Mouse (Mus musculus): ENCODE data around the gene Col4a3bp. TPM values are rescaled to one million over a fixed set of nuclear protein-coding genes. Genes with fewer than 3 reads are reported as not detected.

Gene Col4a3bp
- polyA plus RNA-seq, 1 experiment from 2014 or later = 9.7 TPM

- ATAC-seq (ENCODE audit: insufficient number of reproducible peaks, low FRiP score) = no peak
- Histone ChIP-seq H3K9me3 (replicated peaks) (no peaks in the 10 kb centered on the region), H3K4me1 (replicated peaks) (peaks cover 18% of the 10 kb centered on the region), H3K36me3 (no peaks in the 10 kb centered on the region), H3K9ac (no peak overlapping the region), H3K4me3 (no peak overlapping the region), H3K27ac (ENCODE audit: poor library complexity, severe bottlenecking) (no peak overlapping the region), H3K4me2 (no peak overlapping the region), H3K27me3 (replicated peaks) (no peaks in the 10 kb centered on the region)
- WGBS = 69% methylated on average over 6 of the region's 6 CpGs
Measured at GRCm38 (mm10) chr13:96672276-96672675, 129.9 kb downstream of the Col4a3bp start.

- ATAC-seq (ENCODE audit: insufficient number of reproducible peaks, low FRiP score) = no peak
- WGBS = 83% methylated on average over 7 of the region's 7 CpGs
Measured at GRCm38 (mm10) chr13:96673817-96674216, 131.4 kb downstream of the Col4a3bp start.

GRCm38 (mm10) chr13:96675756-96676155 is 133.3 kb downstream of the Col4a3bp start:
- Histone ChIP-seq H3K4me2 (no peak overlapping the region), H3K36me3 (no peaks in the 10 kb centered on the region), H3K9me3 (replicated peaks) (peaks cover 2% of the 10 kb centered on the region; the same call in 1 of the 2 replicates), H3K27ac (ENCODE audit: poor library complexity, severe bottlenecking) (no peak overlapping the region), H3K4me3 (no peak overlapping the region), H3K9ac (no peak overlapping the region), H3K4me1 (replicated peaks) (peaks cover 4% of the 10 kb centered on the region), H3K27me3 (replicated peaks) (no peaks in the 10 kb centered on the region)
- no peak for ATAC-seq (ENCODE audit: insufficient number of reproducible peaks, low FRiP score)
- 65% methylated on average over 6 of the region's 6 CpGs for WGBS

More at GRCm38 (mm10) chr13:96673817-96674216, 131.4 kb downstream of the Col4a3bp start:
- Histone ChIP-seq H3K36me3 (no peaks in the 10 kb centered on the region), H3K9me3 (replicated peaks) (no peaks in the 10 kb centered on the region), H3K4me1 (replicated peaks) (peaks cover 11% of the 10 kb centered on the region), H3K4me2 (no peak overlapping the region), H3K27ac (ENCODE audit: poor library complexity, severe bottlenecking) (no peak overlapping the region), H3K27me3 (replicated peaks) (no peaks in the 10 kb centered on the region), H3K9ac (no peak overlapping the region), H3K4me3 (no peak overlapping the region)

DNA sequence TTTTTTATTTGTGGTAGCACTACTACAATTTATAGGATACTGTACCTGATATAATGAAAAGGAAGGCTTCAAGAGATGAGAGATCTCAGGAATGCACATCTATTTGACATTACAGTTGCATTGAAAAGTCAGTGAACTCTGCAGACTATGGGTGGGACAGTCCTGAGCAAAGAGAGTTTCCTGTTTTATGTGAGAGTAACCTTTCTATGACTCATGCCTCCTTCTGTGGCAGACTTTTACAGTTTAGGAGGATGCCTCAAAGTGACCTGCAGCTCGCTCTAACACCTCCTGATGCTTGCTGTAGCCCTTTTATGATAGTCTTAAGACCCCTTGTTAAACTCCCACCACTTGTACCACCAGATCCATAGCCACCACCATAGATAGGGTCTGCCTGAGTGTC is 134.7 kb downstream of the Col4a3bp start:
- Histone ChIP-seq H3K4me3 (no peak overlapping the region), H3K27ac (ENCODE audit: poor library complexity, severe bottlenecking) (no peak overlapping the region), H3K27me3 (replicated peaks) (no peaks in the 10 kb centered on the region), H3K9ac (no peak overlapping the region), H3K4me1 (replicated peaks) (no peaks in the 10 kb centered on the region), H3K4me2 (no peak overlapping the region), H3K36me3 (no peaks in the 10 kb centered on the region), H3K9me3 (replicated peaks) (peaks cover 2% of the 10 kb centered on the region; the same call in 1 of the 2 replicates)
- ATAC-seq (ENCODE audit: insufficient number of reproducible peaks, low FRiP score) = no peak
- 62% methylated on average over 1 of the region's 1 CpGs for WGBS

DNA sequence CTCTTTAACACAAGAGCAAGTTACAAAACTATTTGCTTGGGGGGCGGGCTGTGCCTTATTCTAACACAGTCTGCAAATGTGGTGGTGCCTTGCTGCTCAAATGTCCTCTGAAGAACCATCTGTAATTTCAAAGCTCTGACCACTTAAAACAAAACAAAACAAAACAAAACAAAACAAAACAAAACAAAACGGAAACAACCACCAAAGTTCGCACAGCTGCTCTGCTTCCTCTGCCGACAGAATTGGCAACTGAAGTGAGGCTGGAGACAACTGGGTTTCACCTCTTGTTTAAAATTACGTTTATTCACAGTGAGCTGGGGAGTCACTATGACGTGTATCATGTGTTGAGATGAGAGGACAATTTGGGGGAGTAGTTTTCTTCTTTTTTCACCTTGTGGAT is 136.2 kb downstream of the Col4a3bp start:
- H3K9me3 ChIP-seq (replicated peaks) = peaks cover 2% of the 10 kb centered on the region; the same call in 1 of the 2 replicates
- no peak overlapping the region for H3K4me3 ChIP-seq
- no peaks in the 10 kb centered on the region for H3K27me3 ChIP-seq (replicated peaks)
- ATAC-seq (ENCODE audit: insufficient number of reproducible peaks, low FRiP score) = no peak
- H3K36me3 ChIP-seq = no peaks in the 10 kb centered on the region
- H3K27ac ChIP-seq (ENCODE audit: poor library complexity, severe bottlenecking) = no peak overlapping the region
- H3K4me1 ChIP-seq (replicated peaks) = no peaks in the 10 kb centered on the region
- H3K4me2 ChIP-seq = no peak overlapping the region
- no peak overlapping the region for H3K9ac ChIP-seq
- 73% methylated on average over 6 of the region's 6 CpGs for WGBS

DNA sequence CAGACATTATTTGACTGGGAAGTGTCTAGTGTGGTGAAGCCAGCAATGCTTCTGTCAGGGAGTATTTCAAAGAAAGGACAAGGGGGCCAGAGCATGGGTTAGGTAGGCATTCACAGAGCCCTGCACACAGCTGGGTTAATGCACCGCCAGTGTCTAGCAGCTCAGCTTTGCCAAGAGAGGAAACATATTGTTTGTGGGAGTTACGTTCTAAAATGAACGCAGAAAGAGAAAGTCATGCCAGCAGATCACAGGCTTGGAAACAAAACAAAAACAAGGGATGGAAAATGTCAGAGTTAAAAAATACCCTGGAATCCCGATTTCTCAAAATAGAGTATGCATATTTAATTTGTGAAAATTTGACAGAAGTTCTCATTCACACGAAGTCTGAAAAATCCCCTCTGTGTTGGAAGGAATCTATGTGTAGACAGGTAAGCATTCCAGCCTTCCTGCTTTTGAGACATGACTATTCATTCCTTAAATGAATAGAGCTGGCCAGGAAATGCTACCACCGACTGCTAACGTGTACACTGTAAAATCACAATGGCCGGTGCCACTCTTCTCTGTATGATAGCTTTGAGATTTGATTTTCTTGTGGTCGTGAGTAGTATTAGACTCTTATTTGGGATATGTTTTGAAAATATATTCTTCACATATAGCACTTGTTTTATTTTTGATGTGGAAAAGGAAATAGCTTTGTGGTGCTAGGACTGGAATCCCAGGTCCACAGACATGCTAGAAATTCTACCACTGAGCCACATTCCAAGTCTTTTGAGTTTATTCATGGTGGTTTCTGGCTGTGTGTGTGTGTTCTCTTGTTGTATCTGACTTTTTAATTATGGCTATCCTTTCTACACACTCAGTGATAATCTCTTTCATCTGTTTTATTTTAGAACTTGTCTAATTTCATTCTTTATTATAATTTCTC is 138.0 kb downstream of the Col4a3bp start:
- Histone ChIP-seq H3K4me1 (replicated peaks) (peaks cover 9% of the 10 kb centered on the region; the same call in 1 of the 2 replicates), H3K9ac (no peak overlapping the region), H3K9me3 (replicated peaks) (peaks cover 2% of the 10 kb centered on the region; the same call in 1 of the 2 replicates), H3K36me3 (no peaks in the 10 kb centered on the region), H3K4me3 (no peak overlapping the region), H3K27ac (ENCODE audit: poor library complexity, severe bottlenecking) (no peak overlapping the region), H3K27me3 (replicated peaks) (no peaks in the 10 kb centered on the region), H3K4me2 (no peak overlapping the region)
- ATAC-seq (ENCODE audit: insufficient number of reproducible peaks, low FRiP score) = no peak
- WGBS = 70% methylated on average over 9 of the region's 9 CpGs

DNA sequence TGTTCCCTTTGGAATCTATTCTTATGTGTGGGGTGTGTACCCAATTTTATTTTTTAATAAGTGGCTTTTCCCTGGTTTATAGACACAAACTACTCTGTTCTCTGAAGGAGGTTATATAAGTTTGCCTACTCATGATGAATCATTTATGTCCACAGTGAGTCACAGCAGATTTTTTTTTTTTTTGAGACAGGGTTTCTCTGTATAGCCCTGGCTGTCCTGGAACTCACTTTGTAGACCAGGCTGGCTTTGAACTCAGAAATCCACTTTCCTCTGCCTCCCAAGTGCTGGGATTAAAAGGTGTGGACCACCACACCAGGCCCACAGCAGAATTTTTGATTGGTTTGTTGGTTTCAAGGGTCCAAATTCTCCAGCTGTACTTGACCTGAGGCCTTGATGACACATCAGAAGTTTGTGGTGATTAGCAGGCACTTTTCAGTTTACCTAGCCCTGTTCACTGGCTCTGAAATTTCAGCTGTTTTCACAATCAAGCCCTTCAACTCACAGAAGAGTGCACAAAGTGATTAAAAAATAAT is 138.7 kb downstream of the Col4a3bp start:
- H3K27me3 ChIP-seq (replicated peaks) = no peaks in the 10 kb centered on the region
- H3K4me3 ChIP-seq = no peak overlapping the region
- H3K9ac ChIP-seq = no peak overlapping the region
- peaks cover 2% of the 10 kb centered on the region; the same call in 1 of the 2 replicates for H3K9me3 ChIP-seq (replicated peaks)
- H3K36me3 ChIP-seq = no peaks in the 10 kb centered on the region
- no peak for ATAC-seq (ENCODE audit: insufficient number of reproducible peaks, low FRiP score)
- no peak overlapping the region for H3K4me2 ChIP-seq
- H3K27ac ChIP-seq (ENCODE audit: poor library complexity, severe bottlenecking) = no peak overlapping the region
- peaks cover 9% of the 10 kb centered on the region; the same call in 1 of the 2 replicates for H3K4me1 ChIP-seq (replicated peaks)

- ATAC-seq (ENCODE audit: insufficient number of reproducible peaks, low FRiP score) = no peak
Measured at GRCm38 (mm10) chr13:96684779-96685178, 142.4 kb downstream of the Col4a3bp start.

GRCm38 (mm10) chr13:96687261-96687660 is 144.8 kb downstream of the Col4a3bp start:
- no peaks in the 10 kb centered on the region for H3K9me3 ChIP-seq (replicated peaks)
- no peak for ATAC-seq (ENCODE audit: insufficient number of reproducible peaks, low FRiP score)
- no peak overlapping the region for H3K9ac ChIP-seq
- H3K27me3 ChIP-seq (replicated peaks) = no peaks in the 10 kb centered on the region
- H3K4me1 ChIP-seq (replicated peaks) = peaks cover 9% of the 10 kb centered on the region; the same call in 1 of the 2 replicates
- 84% methylated on average over 9 of the region's 9 CpGs for WGBS
- no peak overlapping the region for H3K4me3 ChIP-seq
- H3K36me3 ChIP-seq = no peaks in the 10 kb centered on the region
- no peak overlapping the region for H3K27ac ChIP-seq (ENCODE audit: poor library complexity, severe bottlenecking)
- H3K4me2 ChIP-seq = no peak overlapping the region

More at GRCm38 (mm10) chr13:96684779-96685178, 142.4 kb downstream of the Col4a3bp start:
- WGBS = 54% methylated on average over 5 of the region's 5 CpGs
- Histone ChIP-seq H3K27me3 (replicated peaks) (no peaks in the 10 kb centered on the region), H3K4me2 (no peak overlapping the region), H3K36me3 (no peaks in the 10 kb centered on the region), H3K27ac (ENCODE audit: poor library complexity, severe bottlenecking) (no peak overlapping the region), H3K4me3 (no peak overlapping the region), H3K4me1 (replicated peaks) (peaks cover 9% of the 10 kb centered on the region; the same call in 1 of the 2 replicates), H3K9ac (no peak overlapping the region), H3K9me3 (replicated peaks) (no peaks in the 10 kb centered on the region)

Measured in heart, embryonic 12.5 days (tissue).